Mouse (Mus musculus) spleen, adult 2 months (tissue): ENCODE results near the gene Asl. TPM values are rescaled to one million over a fixed set of nuclear protein-coding genes. Genes with fewer than 3 reads are reported as not detected.

Experiments
- DNase-seq, 2 experiments: peaks; one replicate each; pipeline versions ENCODE4 v3.0.0 to v3.0.0-alpha.2; 2012 to 2021; ENCODE audit warnings: low spot score in 2 of 2, low read depth in 1 of 2
- H3K27ac ChIP-seq: fragments of 200-500 bp; 2 replicates; pipeline ENCODE4 v1.5.1; 2012; ENCODE audit warnings: low read length, inconsistent platforms; ENCODE audit not compliant: insufficient read depth
- H3K27me3 ChIP-seq: fragments of 200-500 bp; 2 replicates; pipeline ENCODE4 v1.6.1; 2012; ENCODE audit warnings: mild to moderate bottlenecking, moderate library complexity, low read length, inconsistent platforms; ENCODE audit not compliant: control insufficient read depth, insufficient read depth
- H3K36me3 ChIP-seq: fragments of 200-500 bp; 2 replicates; pipeline ENCODE4 v1.6.1; 2012; ENCODE audit warnings: mild to moderate bottlenecking, low read length, inconsistent platforms; ENCODE audit not compliant: control insufficient read depth, insufficient read depth
- H3K4me1 ChIP-seq: fragments of 200-500 bp; 2 replicates; pipeline ENCODE4 v1.6.1; 2011; ENCODE audit warnings: inconsistent platforms; ENCODE audit not compliant: control insufficient read depth, insufficient read depth, insufficient read length
- H3K4me3 ChIP-seq: fragments of 200-500 bp; 2 replicates; pipeline ENCODE4 v1.5.1; 2011; ENCODE audit warnings: mild to moderate bottlenecking, inconsistent platforms; ENCODE audit not compliant: insufficient read depth, insufficient read length; ENCODE audit errors: extremely low read depth
- CTCF ChIP-seq: fragments of 200-500 bp; IDR thresholded peaks from 2 replicates; pipeline ENCODE4 v1.5.1; 2011; ENCODE audit warnings: mild to moderate bottlenecking, inconsistent platforms; ENCODE audit not compliant: insufficient read depth, insufficient read length, insufficient replicate concordance; ENCODE audit errors: extremely low read depth
- POLR2A ChIP-seq: fragments of 200-500 bp; IDR thresholded peaks from 2 replicates; pipeline ENCODE4 v1.6.1; 2011; ENCODE audit warnings: low read depth, low read length, inconsistent platforms
- WGBS: fragments of 180-500 bp; shearing (Covaris S2); methylation state at CpG from one replicate; pipeline ENCODE4 v1.1.7; 2018; 5-methylcytosine and 5-hydroxymethylcytosine counted together
- polyA plus RNA-seq: library from polyadenylated mRNA; depleted of rRNA; stranded (reverse); fragments of >200 nt; gene quantifications from 2 replicates; pipeline ENCODE4 v1.2.3, GENCODE M21; 2012; rRNA removed

The Asl gene
- polyA plus RNA-seq, 1 experiment, result 18.0 TPM

DNA sequence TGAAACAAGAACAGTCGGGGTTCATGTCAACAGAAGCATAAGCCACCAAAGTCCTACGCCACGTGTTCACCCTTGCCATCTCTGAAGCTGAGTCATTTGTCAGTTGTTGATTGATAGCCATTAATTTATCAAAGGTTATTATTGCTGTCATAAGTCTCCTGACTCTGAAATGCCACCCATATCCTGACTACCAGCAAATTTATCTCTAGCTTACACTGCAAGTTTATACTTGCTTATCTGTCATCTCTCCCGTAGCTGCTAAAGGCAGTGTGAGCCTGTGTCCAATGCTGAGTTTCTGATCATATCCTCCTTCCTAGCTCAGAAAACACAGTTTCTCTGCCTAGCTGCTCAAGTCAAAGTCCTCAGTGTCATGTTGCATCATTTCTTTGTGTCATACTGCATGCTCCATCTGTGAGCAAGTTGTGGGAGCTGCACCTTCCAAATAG, 54.2 kb downstream of the Asl start:
- Histone ChIP-seq H3K4me1 (no peaks in the 10 kb centered on the region), H3K4me3 (no peak overlapping the region), H3K36me3 (no peaks in the 10 kb centered on the region), H3K27me3 (no peaks in the 10 kb centered on the region), H3K27ac (no peak overlapping the region)
- TF ChIP-seq POLR2A, result no peak
- WGBS, result 78% methylated on average over 4 of the region's 4 CpGs
- DNase-seq, result no peak

- Histone ChIP-seq H3K27ac (no peak overlapping the region), H3K4me1 (no peaks in the 10 kb centered on the region), H3K4me3 (no peak overlapping the region), H3K27me3 (no peaks in the 10 kb centered on the region), H3K36me3 (no peaks in the 10 kb centered on the region)
- no peak for DNase-seq
- 83% methylated on average over 4 of the region's 4 CpGs for WGBS
- no peak for TF ChIP-seq CTCF
- no peak for TF ChIP-seq POLR2A
These were observed 54.7 kb downstream of the Asl start for GRCm38 (mm10) chr5:129974354-129974753.

GRCm38 (mm10) chr5:129971491-129971890, 57.6 kb downstream of the Asl start:
- DNase-seq, result no peak
- H3K4me3 ChIP-seq, result no peak overlapping the region
- no peak for TF ChIP-seq CTCF
- no peak for TF ChIP-seq POLR2A
- H3K27ac ChIP-seq, result no peak overlapping the region
- no peaks in the 10 kb centered on the region for H3K36me3 ChIP-seq
- H3K27me3 ChIP-seq, result no peaks in the 10 kb centered on the region
- WGBS, result 88% methylated on average over 4 of the region's 4 CpGs
- no peaks in the 10 kb centered on the region for H3K4me1 ChIP-seq

DNA sequence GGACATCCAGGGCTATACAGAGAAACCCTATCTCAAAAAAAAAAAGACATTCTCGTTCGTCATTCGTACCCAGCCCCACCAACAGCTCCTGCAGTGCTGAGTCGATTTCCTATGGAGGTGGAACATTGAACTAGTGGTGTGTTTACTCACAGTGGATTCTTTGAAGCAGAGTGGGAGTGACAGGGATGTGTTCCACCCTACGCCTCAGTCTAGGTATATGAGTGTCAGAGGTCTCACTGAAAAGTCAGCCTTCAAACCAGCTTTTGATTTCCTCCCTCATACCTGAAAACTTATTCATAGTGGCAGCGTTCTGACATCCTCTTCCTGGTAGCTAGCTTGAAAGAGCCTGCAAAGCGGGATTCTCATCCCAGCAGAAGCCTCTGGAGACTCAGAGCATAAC, 60.6 kb downstream of the Asl start:
- TF ChIP-seq POLR2A, result no peak
- TF ChIP-seq CTCF, result no peak
- Histone ChIP-seq H3K4me3 (no peak overlapping the region), H3K27me3 (no peaks in the 10 kb centered on the region), H3K4me1 (no peaks in the 10 kb centered on the region), H3K36me3 (no peaks in the 10 kb centered on the region), H3K27ac (no peak overlapping the region)
- no peak for DNase-seq
- 90% methylated on average over 7 of the region's 7 CpGs for WGBS

DNA sequence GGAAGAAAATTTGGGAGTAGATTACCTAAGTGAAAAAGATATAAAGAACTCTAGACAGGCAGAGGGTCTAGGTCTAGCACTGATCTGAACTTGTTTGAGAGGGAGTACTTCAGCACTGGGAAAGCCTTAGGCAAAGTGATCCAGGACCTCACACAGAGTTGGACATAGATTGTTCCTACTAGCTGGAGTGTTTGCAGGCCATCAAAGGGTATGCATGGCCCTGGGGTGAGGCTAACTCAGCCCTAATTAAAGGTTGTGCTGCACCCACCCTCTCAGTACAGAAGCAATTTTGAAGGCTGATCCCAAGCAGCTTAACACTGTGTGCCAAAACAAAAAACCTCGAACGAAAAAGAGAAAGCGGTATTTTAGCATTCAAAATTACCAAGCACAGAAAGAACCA, 62.6 kb downstream of the Asl start:
- Histone ChIP-seq H3K4me3 (no peak overlapping the region), H3K36me3 (no peaks in the 10 kb centered on the region), H3K27me3 (no peaks in the 10 kb centered on the region), H3K4me1 (no peaks in the 10 kb centered on the region), H3K27ac (no peak overlapping the region)
- no peak for DNase-seq
- no peak for TF ChIP-seq CTCF
- no peak for TF ChIP-seq POLR2A
- 90% methylated on average over 3 of the region's 3 CpGs for WGBS

GRCm38 (mm10) chr5:129963224-129963623, 65.8 kb downstream of the Asl start:
- no peak for DNase-seq
- 87% methylated on average over 4 of the region's 4 CpGs for WGBS
- H3K27me3 ChIP-seq, result no peaks in the 10 kb centered on the region

More at GRCm38 (mm10) chr5:129963224-129963623, 65.8 kb downstream of the Asl start:
- Histone ChIP-seq H3K36me3 (no peaks in the 10 kb centered on the region), H3K4me3 (no peak overlapping the region), H3K4me1 (no peaks in the 10 kb centered on the region; the same call in 1 of the 2 replicates), H3K27ac (no peak overlapping the region)
- TF ChIP-seq CTCF (no peak), POLR2A (no peak)

Other genes starting within 250 kb of the Asl start
- 13.3 and 14.2 TPM in 2 replicates for gene Psph, start 241.8 kb downstream of the Asl start, polyA plus RNA-seq
- 9.5 and 11.5 TPM in 2 replicates for gene Sumf2, start 182.3 kb downstream of the Asl start, polyA plus RNA-seq
- gene Chchd2, start 141.8 kb downstream of the Asl start, polyA plus RNA-seq, result 274 and 522 TPM in 2 replicates
- 0.56 and 0.65 TPM in 2 replicates for gene Zbed5, start 133.5 kb downstream of the Asl start, polyA plus RNA-seq
- 0.13 and 0.14 TPM in 2 replicates for gene Phkg1, start 130.7 kb downstream of the Asl start, polyA plus RNA-seq
- 2.4 and 4.9 TPM in 2 replicates for gene Nupr1l, start 120.7 kb downstream of the Asl start, polyA plus RNA-seq
- 7.5 and 8.1 TPM in 2 replicates for gene Vkorc1l1, start 87.3 kb downstream of the Asl start, polyA plus RNA-seq
- 39.9 and 46.2 TPM in 2 replicates for gene Gusb, start 26.2 kb downstream of the Asl start, polyA plus RNA-seq
- 7.1 and 9.8 TPM in 2 replicates for gene Crcp, start within 50 bp of the Asl start, polyA plus RNA-seq
- 10.9 and 15.5 TPM in 2 replicates for gene Tpst1, start 44.1 kb upstream of the Asl start, polyA plus RNA-seq
- 5.2 and 8.9 TPM in 2 replicates for gene Kctd7, start 115.6 kb upstream of the Asl start, polyA plus RNA-seq
- 16.4 and 17.6 TPM in 2 replicates for gene Rabgef1, start 142.6 kb upstream of the Asl start, polyA plus RNA-seq
- 18.6 and 26.9 TPM in 2 replicates for gene Tmem248, start 187.8 kb upstream of the Asl start, polyA plus RNA-seq
- gene Sbds, start 226.3 kb upstream of the Asl start, polyA plus RNA-seq, result 16.9 and 18.7 TPM in 2 replicates
- 7.9 and 9.0 TPM in 2 replicates for gene Tyw1, start 226.4 kb upstream of the Asl start, polyA plus RNA-seq